Mouse (Mus musculus) embryonic fibroblast, embryonic 13.5 days (primary cell): ENCODE measurements at regions not wholly inside any gene's neighbourhood (a gene's known extent, or its start where the extent isn't known, plus 50 kb on each side); places are given as distances from the start of the nearest gene placed in this dataset.

Experiments used
- CTCF ChIP-seq: IDR thresholded peaks from 2 replicates; pipeline ENCODE4 v1.5.1; 2011; ENCODE audit warnings: mild to moderate bottlenecking, control low read depth, low read length, moderate library complexity, borderline replicate concordance; ENCODE audit not compliant: insufficient read depth
- POLR2A ChIP-seq: IDR thresholded peaks from 2 replicates; pipeline ENCODE4 v1.6.1; 2011; ENCODE audit warnings: low read depth, mild to moderate bottlenecking, control low read depth, low read length, moderate library complexity

DNA sequence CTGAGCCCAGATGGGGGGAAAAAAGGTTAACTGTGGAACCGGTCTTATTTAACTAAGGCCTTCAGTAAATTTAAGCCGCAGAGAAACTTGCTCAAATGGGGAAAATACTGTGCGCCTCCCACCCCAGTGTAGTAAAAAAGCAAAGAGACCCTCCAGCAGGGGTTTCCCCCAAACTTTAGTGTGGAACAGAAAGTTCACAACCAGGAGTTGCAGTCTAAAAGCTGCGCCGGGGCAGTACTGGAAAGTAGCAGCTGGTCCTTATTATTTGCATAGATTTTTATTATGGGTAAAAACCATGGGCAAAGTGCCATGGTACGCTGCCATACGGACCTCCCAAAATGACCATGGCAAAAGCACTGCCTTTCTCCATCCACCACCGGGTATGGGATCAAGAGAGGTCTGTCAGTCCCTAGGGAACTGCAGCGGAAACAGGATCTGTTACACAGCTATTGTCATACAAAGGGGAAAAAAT is 216.8 kb downstream of the Fgf10 start:
- no peak for TF ChIP-seq CTCF
- no peak for TF ChIP-seq POLR2A
